Mouse (Mus musculus): ENCODE measurements around the gene Cacnb2. TPM values are rescaled to one million over a fixed set of nuclear protein-coding genes. Genes with fewer than 3 reads are reported as not detected.

Cacnb2 gene
- under 1 TPM; 0.51 to 0.73 TPM for total RNA-seq (2021)
- long read RNA-seq, experiment 1 = 0 reads
- long read RNA-seq, experiment 2 = 0 reads

GRCm38 (mm10) chr2:14602788-14603187, at the start of gene Cacnb2:
Cacnb2 (plus strand) TSS chr2:14603088.
- no peak for DNase-seq
- intact Hi-C loops (cut with DNase I) = no loop called here
- no peak for TF ChIP-seq CTCF (IDR thresholded peaks at IDR 0.05)

GRCm38 (mm10) chr2:14568020-14568419, 34.9 kb upstream of the Cacnb2 start:
- TF ChIP-seq CTCF (IDR thresholded peaks at IDR 0.05) = no peak
- H3K4me3 ChIP-seq = no peak overlapping the region
- H3K27ac ChIP-seq = no peak overlapping the region
- intact Hi-C loops (cut with DNase I) = no loop called here
- DNase-seq = no peak

More at GRCm38 (mm10) chr2:14602788-14603187, at the start of gene Cacnb2:
- peak within 1 kb of the TSS; percentile 71 for H3K27ac ChIP-seq
- peak within 1 kb of the TSS; percentile 72 for H3K4me3 ChIP-seq

GRCm38 (mm10) chr2:14571300-14571699, 31.6 kb upstream of the Cacnb2 start:
- Histone ChIP-seq H3K4me3 (no peak overlapping the region), H3K27ac (no peak overlapping the region)
- no peak for TF ChIP-seq CTCF (IDR thresholded peaks at IDR 0.05)
- intact Hi-C loops (cut with DNase I) = no loop called here
- DNase-seq = no peak

GRCm38 (mm10) chr2:14589541-14589940, 13.3 kb upstream of the Cacnb2 start:
- no peak for TF ChIP-seq CTCF (IDR thresholded peaks at IDR 0.05)
- Histone ChIP-seq H3K27ac (no peak overlapping the region), H3K4me3 (no peak overlapping the region)
- no peak for DNase-seq
- intact Hi-C loops (cut with DNase I) = no loop called here

GRCm38 (mm10) chr2:14597909-14598563, 4.9 kb upstream of the Cacnb2 start:
- TF ChIP-seq CTCF (IDR thresholded peaks at IDR 0.05) = no peak
- H3K27ac ChIP-seq = no peak overlapping the region
- no peak for DNase-seq
- intact Hi-C loops (cut with DNase I) = no loop called here
- no peak overlapping the region for H3K4me3 ChIP-seq

- Histone ChIP-seq H3K4me3 (peak overlapping the region; percentile 72), H3K27ac (peak overlapping the region; percentile 71)
- DNase-seq = peak; percentile 54
- no peak for TF ChIP-seq CTCF (IDR thresholded peaks at IDR 0.05)
- intact Hi-C loops (cut with DNase I) = no loop called here
Observed at GRCm38 (mm10) chr2:14603784-14604781, 1.2 kb downstream of the Cacnb2 start.

GRCm38 (mm10) chr2:14604791-14605190, 1.9 kb downstream of the Cacnb2 start:
- intact Hi-C loops (cut with DNase I) = no loop called here
- TF ChIP-seq CTCF (IDR thresholded peaks at IDR 0.05) = no peak
- H3K4me3 ChIP-seq = peak overlapping the region; percentile 72
- peak; percentile 21 for DNase-seq
- H3K27ac ChIP-seq = peak overlapping the region; percentile 71

GRCm38 (mm10) chr2:14605207-14605606, 2.3 kb downstream of the Cacnb2 start:
- H3K27ac ChIP-seq = peak overlapping the region; percentile 71; the same call in 1 of the 2 replicates
- intact Hi-C loops (cut with DNase I) = no loop called here
- no peak for DNase-seq
- H3K4me3 ChIP-seq = peak overlapping the region; percentile 72
- no peak for TF ChIP-seq CTCF (IDR thresholded peaks at IDR 0.05)

- H3K27ac ChIP-seq = no peak overlapping the region
- no peak for DNase-seq
- intact Hi-C loops (cut with DNase I) = no loop called here
- H3K4me3 ChIP-seq = no peak overlapping the region
- TF ChIP-seq CTCF (IDR thresholded peaks at IDR 0.05) = no peak
Observed at GRCm38 (mm10) chr2:14608606-14609005, 5.7 kb downstream of the Cacnb2 start.

- Histone ChIP-seq H3K27ac (no peak overlapping the region), H3K4me3 (no peak overlapping the region)
- intact Hi-C loops (cut with DNase I) = no loop called here
- DNase-seq = no peak
- TF ChIP-seq CTCF (IDR thresholded peaks at IDR 0.05) = no peak
Observed at GRCm38 (mm10) chr2:14612705-14613104, 9.8 kb downstream of the Cacnb2 start.

- DNase-seq = no peak
- H3K27ac ChIP-seq = no peak overlapping the region
- no peak overlapping the region for H3K4me3 ChIP-seq
- TF ChIP-seq CTCF (IDR thresholded peaks at IDR 0.05) = no peak
- intact Hi-C loops (cut with DNase I) = no loop called here
Observed at GRCm38 (mm10) chr2:14616361-14616760, 13.5 kb downstream of the Cacnb2 start.

GRCm38 (mm10) chr2:14620120-14620853, 17.4 kb downstream of the Cacnb2 start:
- Histone ChIP-seq H3K27ac (no peak overlapping the region), H3K4me3 (no peak overlapping the region)
- no peak for DNase-seq
- intact Hi-C loops (cut with DNase I) = no loop called here
- no peak for TF ChIP-seq CTCF (IDR thresholded peaks at IDR 0.05)

Data from gastrocnemius, adult 2 months (tissue).